Mouse (Mus musculus) lung, adult 2 months (tissue): ENCODE measurements around the gene Spon1.

ENCODE experiments used
- CTCF ChIP-seq: fragments of 200-500 bp; IDR thresholded peaks from 2 replicates; pipeline ENCODE4 v1.5.1; 2011; ENCODE audit warnings: mild to moderate bottlenecking, low read length, control low read depth; ENCODE audit not compliant: insufficient read depth
- POLR2A ChIP-seq: fragments of 200-500 bp; IDR thresholded peaks from 2 replicates; pipeline ENCODE4 v1.6.1; 2011; ENCODE audit warnings: low read depth, mild to moderate bottlenecking, control low read depth, low read length, borderline replicate concordance; ENCODE audit errors: extremely low read depth

DNA sequence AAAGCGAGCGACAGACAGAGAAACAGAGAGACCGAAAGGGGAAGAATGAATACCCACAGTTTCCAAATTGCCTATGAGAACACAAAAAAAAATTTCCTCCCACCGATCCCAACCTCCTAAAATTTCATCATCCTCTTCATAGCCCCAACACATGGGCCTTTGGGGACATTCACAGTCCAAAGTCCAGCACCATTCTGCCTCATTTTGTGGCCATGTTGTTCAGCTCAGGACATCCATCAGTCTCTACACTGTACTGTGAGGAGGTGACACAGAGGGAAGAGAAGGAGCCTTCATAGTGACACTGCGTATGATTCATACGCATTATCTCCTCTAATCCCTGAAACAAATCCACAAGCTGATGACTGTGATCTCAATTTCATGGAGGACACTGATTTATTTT is 12.7 kb downstream of the Spon1 start:
- TF ChIP-seq POLR2A (no peak), CTCF (no peak)
